Mouse (Mus musculus): ENCODE data around the gene Map2k7. TPM values are rescaled to one million over a fixed set of nuclear protein-coding genes. Genes with fewer than 3 reads are reported as not detected.
"Not testable (repeated sequence)": the region's sequence is repeated elsewhere in the genome, so short reads cannot be mapped to it uniquely, and the experiment has no call there.

The Map2k7 gene
- polyA plus RNA-seq, 1 experiment from 2014 or later: 25.3 TPM

DNA sequence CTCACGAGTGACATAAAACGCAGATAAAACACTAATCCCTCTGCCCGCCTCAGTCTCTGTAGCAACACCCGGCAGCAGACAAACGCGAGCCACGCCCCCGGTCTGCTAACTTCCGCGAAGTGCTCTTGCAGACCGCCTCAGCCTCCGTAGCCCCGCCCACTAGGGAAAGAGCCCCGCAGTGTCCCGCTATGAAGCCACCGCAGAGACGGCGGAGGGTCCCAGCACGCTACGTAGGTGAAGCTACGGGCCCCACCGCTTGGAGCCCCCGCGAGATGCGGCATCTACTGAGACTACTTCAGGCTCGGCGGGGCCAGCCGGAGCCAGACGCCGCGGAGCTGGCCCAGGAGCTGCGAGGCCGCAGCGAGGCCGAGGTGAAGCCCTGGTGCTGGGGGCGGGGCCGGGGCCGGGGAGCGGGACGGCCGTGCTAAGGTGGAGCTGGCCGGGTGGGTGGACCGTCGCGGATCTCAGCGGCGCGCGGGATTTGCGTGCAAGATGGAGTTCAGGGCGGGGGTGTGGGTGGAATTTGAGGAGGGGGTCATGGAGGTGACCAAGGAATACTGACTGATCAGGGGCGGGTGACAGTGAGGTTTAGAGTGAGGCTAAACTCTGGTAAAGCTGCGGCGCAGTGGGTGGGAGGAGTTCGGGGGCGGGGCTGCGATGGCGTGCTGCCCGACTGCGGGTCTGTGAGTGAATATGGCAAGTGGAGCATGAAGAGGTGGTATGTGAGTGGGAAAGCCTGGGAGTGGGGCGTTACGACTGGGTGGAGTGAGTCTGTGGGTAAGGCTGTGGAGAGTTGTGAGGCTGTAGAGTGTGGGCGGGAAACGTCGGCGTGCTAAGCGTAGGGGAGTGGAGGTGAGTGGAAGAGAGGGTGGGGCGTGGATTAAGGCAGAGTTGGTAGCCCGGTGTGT is 14.6 kb downstream of the Map2k7 start, which contains the start of gene Snapc2:
TSS of gene Snapc2 (plus strand) at position 147 of the 908 bp plus-strand sequence.
- under 1% methylated on average over 69 of the region's 69 CpGs for WGBS
- peak; percentile 93 for ATAC-seq
- H3K4me1 ChIP-seq (replicated peaks): peaks cover 36% of the 10 kb centered on the region
- H3K4me3 ChIP-seq (replicated peaks): peak within 1 kb of the TSS; percentile 99
- H3K4me2 ChIP-seq (replicated peaks): peak within 1 kb of the TSS; percentile 77
- H3K9me3 ChIP-seq: no peaks in the 10 kb centered on the region
- peak within 1 kb of the TSS; percentile 95 for H3K27ac ChIP-seq
- peak within 1 kb of the TSS; percentile 98 for H3K9ac ChIP-seq
- peaks cover 21% of the 10 kb centered on the region for H3K36me3 ChIP-seq
- H3K27me3 ChIP-seq (replicated peaks): no peaks in the 10 kb centered on the region

DNA sequence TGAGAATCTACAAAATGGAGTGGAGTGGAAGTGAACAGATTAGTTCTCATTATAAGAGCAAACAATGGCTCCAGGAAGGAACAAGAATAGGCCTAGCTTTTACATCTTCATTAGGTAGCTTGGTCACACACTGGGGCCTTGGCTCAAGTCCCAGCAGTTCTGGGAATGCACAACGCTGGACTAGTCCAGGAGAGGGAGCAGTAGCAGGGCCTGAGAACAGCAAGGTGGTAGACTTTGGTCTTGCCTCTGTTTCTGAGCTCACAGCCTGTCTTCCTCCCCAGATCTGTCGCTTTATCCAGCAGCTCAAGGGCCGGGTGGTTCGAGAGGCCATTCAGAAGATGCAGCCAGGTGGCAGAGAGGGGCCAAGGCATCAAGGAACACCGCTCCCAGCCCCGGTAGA is 15.5 kb downstream of the Map2k7 start:
- H3K4me2 ChIP-seq (replicated peaks): peak overlapping the region; percentile 77
- peaks cover 21% of the 10 kb centered on the region for H3K36me3 ChIP-seq
- no peak overlapping the region; the same call in 1 of the 2 replicates for H3K9ac ChIP-seq
- WGBS: 58% methylated on average over 6 of the region's 6 CpGs
- H3K4me3 ChIP-seq (replicated peaks): peak overlapping the region; percentile 99
- H3K4me1 ChIP-seq (replicated peaks): peaks cover 39% of the 10 kb centered on the region
- no peak for ATAC-seq
- no peaks in the 10 kb centered on the region for H3K9me3 ChIP-seq
- H3K27ac ChIP-seq: 0 out of 2 replicates have a peak overlapping the region, but pooled peaks have one; percentile 29
- H3K27me3 ChIP-seq (replicated peaks): no peaks in the 10 kb centered on the region

DNA sequence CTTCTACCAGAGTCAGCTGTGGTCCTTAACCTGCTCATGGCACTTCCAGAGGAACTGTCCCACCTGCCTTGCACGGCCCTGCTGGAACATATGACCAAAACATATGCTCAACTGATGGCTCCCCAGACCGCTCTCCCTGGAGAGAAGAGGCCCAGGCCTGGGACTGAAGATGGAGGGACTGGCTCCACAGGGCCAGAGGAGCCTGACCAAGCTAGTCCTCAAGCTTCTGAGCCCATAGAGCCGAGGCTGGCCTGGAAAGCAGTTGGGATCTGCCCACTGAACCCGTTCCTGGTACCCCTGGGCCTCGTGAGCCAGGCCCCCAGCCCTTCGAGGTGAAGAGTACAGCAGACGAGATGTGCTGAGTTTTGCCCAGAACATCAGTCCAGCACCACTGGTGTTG is 16.9 kb downstream of the Map2k7 start:
- WGBS: 84% methylated on average over 7 of the region's 7 CpGs
- H3K9ac ChIP-seq; H3K27me3 ChIP-seq (replicated peaks); H3K27ac ChIP-seq; H3K4me2 ChIP-seq (replicated peaks); H3K9me3 ChIP-seq; H3K4me3 ChIP-seq (replicated peaks); ATAC-seq: not testable (repeated sequence)
- H3K36me3 ChIP-seq: peaks cover 23% of the 10 kb centered on the region
- peaks cover 40% of the 10 kb centered on the region for H3K4me1 ChIP-seq (replicated peaks)

DNA sequence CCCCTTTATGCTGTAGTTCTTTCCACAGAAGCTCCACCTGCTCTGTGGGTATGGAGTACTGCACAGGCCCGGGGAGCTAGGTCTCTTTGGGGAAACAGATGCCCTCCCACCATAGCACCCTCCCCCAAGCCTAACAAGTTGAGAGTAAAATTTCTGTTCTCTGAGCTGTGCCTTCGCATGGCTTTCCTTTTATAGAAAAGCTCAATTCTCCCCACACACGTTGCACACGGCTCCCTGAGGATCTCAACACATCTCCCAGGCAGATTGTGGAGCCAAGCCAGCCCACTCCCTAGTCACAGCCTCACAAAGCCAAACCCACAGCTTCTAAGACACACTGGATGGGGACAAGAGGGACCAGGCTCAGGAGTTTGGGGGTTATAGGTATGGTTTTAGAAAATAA is 18.4 kb downstream of the Map2k7 start:
- no peak overlapping the region for H3K4me3 ChIP-seq (replicated peaks)
- no peak for ATAC-seq
- H3K27me3 ChIP-seq (replicated peaks): no peaks in the 10 kb centered on the region
- 0 out of 2 replicates have a peak overlapping the region, but pooled peaks have one; percentile 87 for H3K4me2 ChIP-seq (replicated peaks)
- H3K27ac ChIP-seq: peak overlapping the region; percentile 73; the same call in 1 of the 2 replicates
- peaks cover 32% of the 10 kb centered on the region for H3K36me3 ChIP-seq
- no peaks in the 10 kb centered on the region for H3K9me3 ChIP-seq
- WGBS: 55% methylated on average over 4 of the region's 4 CpGs
- H3K4me1 ChIP-seq (replicated peaks): peaks cover 37% of the 10 kb centered on the region
- no peak overlapping the region for H3K9ac ChIP-seq

DNA sequence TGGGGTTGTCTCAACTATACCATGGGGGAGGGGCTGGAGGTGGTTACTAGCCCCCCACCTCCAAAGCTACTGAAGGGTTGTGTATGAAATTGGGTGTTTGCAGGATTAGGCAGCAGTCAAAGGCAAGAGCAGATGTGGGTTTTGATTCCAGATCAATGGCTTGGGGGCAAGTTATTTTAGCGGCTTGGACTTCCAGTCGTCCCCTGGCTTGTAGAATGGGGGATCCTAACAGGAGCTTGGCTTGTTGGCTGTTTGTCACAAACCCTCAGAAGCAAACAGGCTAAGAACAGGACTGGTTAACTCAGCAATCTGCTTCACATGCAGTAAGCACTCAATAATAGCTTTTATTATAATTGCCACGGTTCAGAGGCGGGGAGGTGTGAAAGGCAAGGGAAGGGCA is 18.8 kb downstream of the Map2k7 start:
- 82% methylated on average over 4 of the region's 4 CpGs for WGBS
- H3K4me3 ChIP-seq (replicated peaks): no peak overlapping the region
- H3K9me3 ChIP-seq: no peaks in the 10 kb centered on the region
- peak overlapping the region; percentile 87 for H3K4me2 ChIP-seq (replicated peaks)
- 0 out of 2 replicates have a peak overlapping the region, but pooled peaks have one; percentile 65 for H3K9ac ChIP-seq
- peak overlapping the region; percentile 73; the same call in 1 of the 2 replicates for H3K27ac ChIP-seq
- H3K36me3 ChIP-seq: peaks cover 34% of the 10 kb centered on the region
- ATAC-seq: no peak
- H3K27me3 ChIP-seq (replicated peaks): no peaks in the 10 kb centered on the region
- H3K4me1 ChIP-seq (replicated peaks): peaks cover 34% of the 10 kb centered on the region

DNA sequence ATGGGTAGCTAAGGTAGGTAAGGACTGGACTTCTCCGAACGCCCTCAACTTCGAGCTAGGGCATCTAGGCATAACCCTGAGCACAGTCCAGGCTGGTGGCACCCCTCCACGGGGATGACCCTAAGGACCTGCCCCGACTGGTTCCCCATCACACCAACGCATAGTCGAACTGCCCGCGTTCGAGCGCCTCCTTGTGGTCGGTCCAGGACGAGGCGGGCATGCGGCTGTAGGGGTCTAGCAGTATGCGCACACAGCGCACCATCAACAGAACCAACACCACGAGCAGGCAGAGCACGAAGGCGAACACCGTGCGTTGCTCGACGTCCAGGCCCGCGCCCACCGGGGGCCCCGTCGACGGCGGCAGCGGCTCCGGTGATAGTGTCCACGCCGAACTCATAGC is 19.7 kb downstream of the Map2k7 start:
- peak overlapping the region; percentile 73 for H3K27ac ChIP-seq
- peak overlapping the region; percentile 73 for H3K4me3 ChIP-seq (replicated peaks)
- H3K9ac ChIP-seq: peak overlapping the region; percentile 65
- H3K9me3 ChIP-seq: no peaks in the 10 kb centered on the region
- peak overlapping the region; percentile 87 for H3K4me2 ChIP-seq (replicated peaks)
- H3K4me1 ChIP-seq (replicated peaks): peaks cover 30% of the 10 kb centered on the region
- 1% methylated on average over 35 of the region's 35 CpGs for WGBS
- no peaks in the 10 kb centered on the region for H3K27me3 ChIP-seq (replicated peaks)
- peaks cover 42% of the 10 kb centered on the region for H3K36me3 ChIP-seq
- ATAC-seq: peak; percentile 49

DNA sequence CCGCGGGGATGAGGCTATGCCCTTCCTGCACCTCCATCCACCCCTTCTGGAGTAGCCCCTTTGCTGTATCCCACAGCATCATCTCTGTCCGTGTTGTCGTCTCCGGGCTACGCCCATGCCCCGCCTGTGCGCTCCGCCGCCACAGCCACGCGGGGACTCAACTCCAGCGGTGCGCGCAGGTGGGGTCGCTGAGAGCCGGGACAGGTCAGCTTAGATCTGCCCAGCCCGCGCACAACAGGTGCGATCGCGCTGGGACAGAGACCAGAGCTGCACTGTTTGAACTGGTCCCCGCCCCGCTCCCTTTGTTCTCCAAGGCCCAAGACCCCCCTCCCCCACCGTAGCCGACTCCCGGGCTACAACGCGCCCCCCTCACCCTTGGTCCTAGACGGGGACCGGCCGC is 20.1 kb downstream of the Map2k7 start:
- peak overlapping the region; percentile 73 for H3K27ac ChIP-seq
- peak overlapping the region; percentile 87 for H3K4me2 ChIP-seq (replicated peaks)
- peaks cover 30% of the 10 kb centered on the region for H3K4me1 ChIP-seq (replicated peaks)
- no peaks in the 10 kb centered on the region for H3K27me3 ChIP-seq (replicated peaks)
- peaks cover 43% of the 10 kb centered on the region for H3K36me3 ChIP-seq
- peak overlapping the region; percentile 65 for H3K9ac ChIP-seq
- peak overlapping the region; percentile 73 for H3K4me3 ChIP-seq (replicated peaks)
- ATAC-seq: peak; percentile 75
- 0% methylated on average over 32 of the region's 32 CpGs for WGBS
- no peaks in the 10 kb centered on the region for H3K9me3 ChIP-seq

DNA sequence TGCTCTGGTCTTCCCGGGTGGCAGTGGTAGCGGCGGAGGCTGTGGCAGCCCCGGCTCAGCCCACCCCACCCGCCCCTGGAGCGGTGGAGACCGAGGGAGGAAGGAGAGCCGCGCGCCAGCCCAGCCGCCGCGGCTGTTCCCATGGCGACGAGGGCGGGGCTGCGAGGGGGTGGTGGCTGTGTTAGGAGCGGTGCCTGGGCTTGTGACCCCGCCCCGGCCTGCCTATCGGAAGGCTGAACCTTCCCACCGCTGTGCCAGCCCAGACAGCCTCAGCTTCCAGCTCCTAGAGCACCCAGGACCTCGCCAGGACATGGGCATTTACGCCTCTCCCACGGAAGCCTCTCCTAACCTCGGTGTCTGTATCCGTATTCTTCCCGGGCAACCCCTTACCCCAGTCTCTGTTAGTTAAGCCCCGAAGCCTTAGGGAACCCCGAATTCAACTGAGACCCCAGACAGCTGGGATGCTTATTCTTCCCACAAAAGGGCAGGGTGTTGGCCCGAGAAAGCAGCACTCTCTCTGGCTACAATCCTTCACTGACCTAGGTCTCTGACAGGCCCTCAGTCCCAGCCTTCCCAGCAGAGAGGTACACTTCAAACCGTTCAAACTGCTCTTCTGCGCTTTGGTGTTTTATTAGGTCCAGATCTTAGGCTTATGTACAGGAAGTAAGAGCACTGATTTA is 20.7 kb downstream of the Map2k7 start, which contains the start of gene Ctxn1:
TSS of gene Ctxn1 (minus strand) at position 150 of the 680 bp plus-strand sequence.
- ATAC-seq: peak; percentile 96
- Histone ChIP-seq H3K4me3 (replicated peaks) (peak within 1 kb of the TSS; percentile 73), H3K4me2 (replicated peaks) (peak within 1 kb of the TSS; percentile 87), H3K27ac (peak within 1 kb of the TSS; percentile 73), H3K9me3 (no peaks in the 10 kb centered on the region), H3K9ac (peak within 1 kb of the TSS; percentile 65), H3K36me3 (peaks cover 45% of the 10 kb centered on the region), H3K27me3 (replicated peaks) (no peaks in the 10 kb centered on the region), H3K4me1 (replicated peaks) (peaks cover 27% of the 10 kb centered on the region)
- 4% methylated on average over 33 of the region's 33 CpGs for WGBS

DNA sequence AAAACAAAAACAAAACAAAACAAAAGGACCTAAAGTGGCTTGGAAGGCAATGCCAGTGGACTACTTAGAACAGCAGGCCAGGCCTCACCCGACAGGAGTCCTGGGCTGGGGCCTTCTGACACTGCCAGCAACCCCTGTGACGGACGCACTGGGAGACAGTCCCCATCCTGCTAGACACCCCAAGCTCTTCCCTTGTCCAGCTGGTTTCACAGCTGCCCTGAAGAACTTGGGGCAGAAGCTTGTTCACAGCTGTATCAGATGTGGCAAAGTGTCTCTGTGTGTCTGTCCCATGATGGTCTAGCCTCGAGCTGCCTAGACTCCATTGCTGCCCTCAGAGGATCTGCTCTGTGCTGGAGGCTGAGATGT is 21.2 kb downstream of the Map2k7 start:
- ATAC-seq: no peak
- no peak overlapping the region for H3K4me3 ChIP-seq (replicated peaks)
- H3K4me1 ChIP-seq (replicated peaks): peaks cover 27% of the 10 kb centered on the region
- no peak overlapping the region for H3K9ac ChIP-seq
- WGBS: 78% methylated on average over 4 of the region's 4 CpGs
- H3K4me2 ChIP-seq (replicated peaks): no peak overlapping the region
- no peaks in the 10 kb centered on the region for H3K27me3 ChIP-seq (replicated peaks)
- peaks cover 44% of the 10 kb centered on the region for H3K36me3 ChIP-seq
- 0 out of 2 replicates have a peak overlapping the region, but pooled peaks have one; percentile 64 for H3K27ac ChIP-seq
- no peaks in the 10 kb centered on the region for H3K9me3 ChIP-seq

DNA sequence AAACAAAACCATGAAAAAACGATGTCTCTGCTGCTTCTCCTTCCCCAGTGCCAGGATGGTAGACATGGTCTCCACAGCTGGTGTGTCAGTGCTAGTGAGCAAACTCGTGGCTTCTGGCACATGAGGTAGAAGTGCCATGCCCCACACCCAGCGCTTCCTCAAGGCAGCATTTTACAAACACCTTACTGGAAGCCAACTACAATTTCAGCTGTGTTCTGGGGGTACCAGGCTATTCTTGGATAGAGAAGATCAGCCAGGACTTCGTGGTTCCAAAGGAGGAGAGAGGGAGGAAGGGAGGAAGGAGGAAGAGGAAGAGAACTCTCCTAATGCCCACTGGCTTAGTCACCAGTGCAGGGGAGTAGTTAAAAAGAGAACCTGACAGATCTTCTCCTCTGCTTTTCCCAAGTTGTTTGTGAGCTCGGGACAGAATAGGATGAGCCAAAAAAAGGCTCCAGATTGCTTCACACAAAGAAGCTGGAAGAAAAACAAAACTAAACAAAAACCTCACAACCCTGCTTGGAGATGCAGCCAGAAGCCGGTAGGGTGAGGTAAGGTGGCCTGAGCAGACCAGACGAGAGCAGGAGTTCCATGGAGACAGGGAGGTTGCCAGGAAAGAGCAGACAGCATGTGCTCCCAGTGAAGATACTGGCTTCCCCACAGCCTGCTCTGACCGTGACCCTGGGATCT is 24.7 kb downstream of the Map2k7 start:
- Histone ChIP-seq H3K36me3 (peaks cover 57% of the 10 kb centered on the region), H3K4me2 (replicated peaks) (no peak overlapping the region), H3K9ac (no peak overlapping the region), H3K9me3 (no peaks in the 10 kb centered on the region), H3K4me3 (replicated peaks) (no peak overlapping the region), H3K27ac (no peak overlapping the region), H3K27me3 (replicated peaks) (no peaks in the 10 kb centered on the region), H3K4me1 (replicated peaks) (peaks cover 13% of the 10 kb centered on the region; the same call in 1 of the 2 replicates)
- ATAC-seq: no peak
- WGBS: 86% methylated on average over 8 of the region's 8 CpGs

DNA sequence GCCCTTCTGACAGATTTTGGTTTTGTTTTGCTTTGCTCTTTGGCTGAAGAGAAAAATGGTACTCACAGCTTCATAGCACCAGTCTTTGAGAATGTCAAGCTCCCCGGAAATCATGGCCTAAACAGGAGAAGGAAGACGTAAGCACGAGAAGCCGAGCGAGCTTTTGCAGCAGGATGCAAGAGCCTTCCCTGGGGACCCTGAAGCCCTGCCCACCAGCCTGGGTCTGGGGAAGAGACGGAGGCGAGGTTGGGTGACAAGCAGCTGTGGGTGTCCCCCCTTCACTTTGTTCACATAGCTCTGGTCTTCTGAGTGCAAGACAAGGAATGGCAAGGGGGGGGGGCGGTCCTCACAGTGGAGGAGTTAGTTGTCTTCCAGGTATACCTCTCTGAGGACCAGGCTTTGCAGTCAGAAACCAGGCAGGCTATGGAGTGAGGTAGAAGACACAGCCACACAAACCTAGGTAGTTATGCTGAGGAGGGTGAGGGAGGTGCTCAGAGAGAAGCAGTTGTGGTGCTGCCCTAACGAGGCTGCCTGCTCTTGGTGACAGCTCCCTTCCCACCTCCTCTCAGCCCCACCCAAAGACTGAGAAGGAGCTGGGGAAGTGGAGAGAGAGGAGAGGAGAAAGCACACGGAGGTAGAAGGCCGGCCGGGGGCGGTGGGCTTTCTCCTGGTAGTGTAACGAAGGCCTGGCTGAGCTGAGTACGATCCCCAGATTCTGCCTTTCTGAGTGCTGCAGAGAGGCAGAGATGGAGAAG is 26.8 kb downstream of the Map2k7 start:
- no peak overlapping the region for H3K27ac ChIP-seq
- 91% methylated on average over 15 of the region's 15 CpGs for WGBS
- H3K9ac ChIP-seq: no peak overlapping the region
- no peak for ATAC-seq
- peaks cover 65% of the 10 kb centered on the region for H3K36me3 ChIP-seq
- no peak overlapping the region for H3K4me3 ChIP-seq (replicated peaks)
- no peaks in the 10 kb centered on the region for H3K27me3 ChIP-seq (replicated peaks)
- no peaks in the 10 kb centered on the region for H3K9me3 ChIP-seq
- H3K4me1 ChIP-seq (replicated peaks): no peaks in the 10 kb centered on the region
- H3K4me2 ChIP-seq (replicated peaks): no peak overlapping the region

Data from intestine, embryonic 15.5 days (tissue).